8 mouse cellular contexts compared by ENCODE assay signal in genomic region chr9:103230151-103230951, GRCm38 (mm10). TPM values are rescaled to one million over a fixed set of nuclear protein-coding genes. Genes with fewer than 3 reads are reported as not detected.
DNase-seq lines count a peak whose midpoint lies in the region; ATAC-seq and TF ChIP-seq lines count a peak whose summit lies in the region.
"Had no signal": no experiment of that assay in that cellular context is flagged by ENCODE, and none has a peak within 500 bp of the region (broad histone marks: within the 10 kb centered on the region; RNA-seq: fewer than 3 reads in every experiment).

Gene Gm20425, minus strand, starts transcription at chr9:103230307.
Gene Trf, minus strand, starts transcription at chr9:103230444.

- peak within 1 kb of the TSS; percentile 7; the same call in 1 of the 2 replicates for H3K4me3 ChIP-seq in heart, adult 2 months

- no peaks in the 10 kb centered on the region for H3K36me3 ChIP-seq in heart, adult 2 months (ENCODE audit: control insufficient read depth, insufficient read depth, low read length)

- intact Hi-C loops in heart, adult 2 months (cut with DNase I), result no loop called here
- intact Hi-C loops in left cerebral cortex, postnatal 36 days (cut with DNase I), result no loop called here

- H3K79me2 ChIP-seq in heart, adult 2 months (replicated peaks; ENCODE audit: control insufficient read depth, insufficient read depth, low read length), result no peaks in the 10 kb centered on the region

- H3K4me1 ChIP-seq in heart, adult 2 months (ENCODE audit: control insufficient read depth, insufficient read depth, low read length), result 0 out of 2 replicates have a peak, but pooled peaks cover 1% of the 10 kb centered on the region

- 26% methylated on average over 29 of the region's 29 CpGs for WGBS in heart, adult 2 months

- DNase-seq in adrenal gland, postnatal 36 days, result peak; percentile 32 to 57
- peak; percentile 25 for DNase-seq in embryo, embryonic 10 days (ENCODE audit: low spot score)
- DNase-seq in heart, adult 2 months, result peak; percentile 67 to 80
- DNase-seq in kidney, adult 18-20 months, result peak; percentile 52
- DNase-seq in left cerebral cortex, postnatal 36 days (ENCODE audit: low spot score in 2 of 2), result peak; percentile 30 to 43
- DNase-seq in skeletal muscle tissue, adult 2 months (ENCODE audit: low read depth, low spot score), result peak; percentile 53

- H3K27ac ChIP-seq in heart, adult 2 months, result no peak within 1 kb of the TSS; the same call in 1 of the 2 replicates

- TF ChIP-seq EP300 in heart, adult 2 months (IDR thresholded peaks at IDR 0.05; ENCODE audit: insufficient read depth, low read depth, low read length), result no peak

- H3K27me3 ChIP-seq in heart, adult 2 months (ENCODE audit: control insufficient read depth, insufficient read depth, low read length), result no peaks in the 10 kb centered on the region

- peak; percentile 40 for ATAC-seq in megakaryocyte-erythroid progenitor cell, adult 5-6 weeks (replicated peaks; ENCODE audit: low FRiP score, low TSS enrichment, poor library complexity, severe bottlenecking)

- TF ChIP-seq POLR2A in heart, adult 2 months (IDR thresholded peaks at IDR 0.05; ENCODE audit: insufficient read depth, low read depth, low read length), result no peak

- peak within 1 kb of the TSS; percentile 53 for H3K9ac ChIP-seq in heart, adult 2 months (ENCODE audit: low read depth, low read length)

- no peak for TF ChIP-seq CTCF in heart, adult 2 months (IDR thresholded peaks at IDR 0.05)

RNA-seq across cellular contexts. Expression of gene Gm20425, which starts in this region (rescaled TPM):
- total RNA-seq in adrenal gland, postnatal 36 days (2021), result 10 to 100 TPM; 13.4 to 17.2 TPM
- total RNA-seq in heart, adult 2 months (2021), result 1 to 10 TPM; 5.5 to 7.0 TPM
- polyA plus RNA-seq in heart, adult 2 months (2012; rRNA removed), result not detected in 2 replicates
- 1 to 10 TPM; 9.2 to 9.7 TPM for total RNA-seq in left cerebral cortex, postnatal 36 days (2021)
- total RNA-seq in megakaryocyte-erythroid progenitor cell, adult 5-6 weeks (2014; fragmentation: Nextera tagmentation), result not detected in 2 replicates
- not detected in 2 replicates for total RNA-seq in megakaryocyte-erythroid progenitor cell, adult 5-6 weeks (2017)
- polyA plus RNA-seq: large intestine, adult 2 months had no signal

RNA-seq across cellular contexts. Expression of gene Trf, which starts in this region (rescaled TPM):
- 100 to 1,000 TPM in 1 of 2 experiments, 10 to 100 TPM in 1; 98.9 to 215 TPM for total RNA-seq in adrenal gland, postnatal 36 days (2021)
- 10 to 100 TPM; 41.2 to 47.8 TPM for total RNA-seq in heart, adult 2 months (2021)
- polyA plus RNA-seq in heart, adult 2 months (2012; rRNA removed), result 52.9 and 87.2 TPM in 2 replicates
- total RNA-seq in left cerebral cortex, postnatal 36 days (2021), result 100 to 1,000 TPM; 136 to 214 TPM
- 3.1 TPM in 1 of 2 replicates, not detected in the other for total RNA-seq in megakaryocyte-erythroid progenitor cell, adult 5-6 weeks (2014; fragmentation: Nextera tagmentation)
- 4.0 and 4.1 TPM in 2 replicates for total RNA-seq in megakaryocyte-erythroid progenitor cell, adult 5-6 weeks (2017)

Comparison
In these comparisons a context has a peak if more than half of its experiments do, and no peak if none do; other contexts are left out.
1. RNA of gene Gm20425 (total RNA-seq): 13.4 to 17.2 TPM in adrenal gland, postnatal 36 days, 9.2 to 9.7 TPM in left cerebral cortex, postnatal 36 days and 5.5 to 7.0 TPM in heart, adult 2 months; not detected in megakaryocyte-erythroid progenitor cell, adult 5-6 weeks; every median in the first group is over 4 times any median in the second.
2. RNA of gene Trf (total RNA-seq): 98.9 to 215 TPM in adrenal gland, postnatal 36 days, 136 to 214 TPM in left cerebral cortex, postnatal 36 days and 41.2 to 47.8 TPM in heart, adult 2 months; 3.1 to 4.1 TPM in megakaryocyte-erythroid progenitor cell, adult 5-6 weeks; every median in the first group is over 4 times any median in the second.
3. Peak in every context shown above with its lines, with median percentiles within 50 percentile points of each other: DNase-seq.